Mouse (Mus musculus): ENCODE data around the gene Cryz. TPM values are rescaled to one million over a fixed set of nuclear protein-coding genes. Genes with fewer than 3 reads are reported as not detected.

Cryz gene
- total RNA-seq (2021): 10 to 100 TPM; 27.8 to 37.1 TPM
- long read RNA-seq, experiment 1, transcript Cryz-208 (9 exons, 2,505 nt): major isoform, 16 of 23 reads
- long read RNA-seq, experiment 1, partial matches to known transcripts: 0 of 23 reads
- long read RNA-seq, experiment 1, other reads (novel, unspliced or antisense): 7 of 23 reads
- long read RNA-seq, experiment 2, transcript Cryz-208 (9 exons, 2,505 nt): major isoform, 50 of 59 reads
- long read RNA-seq, experiment 2, partial matches to known transcripts: 0 of 59 reads
- long read RNA-seq, experiment 2, other reads (novel, unspliced or antisense): 9 of 59 reads

- peak; percentile 84 to 88 for DNase-seq (ENCODE audit: low spot score in 2 of 2)
Observed at GRCm38 (mm10) chr3:154596488-154596933, at the start of gene Cryz. TSS of gene Cryz (plus strand) at chr3:154596711.

- DNase-seq (ENCODE audit: low spot score in 2 of 2): no peak
Observed at GRCm38 (mm10) chr3:154547549-154548426, 48.7 kb upstream of the Cryz start.

GRCm38 (mm10) chr3:154548868-154549301, 47.6 kb upstream of the Cryz start:
- no peak for DNase-seq (ENCODE audit: low spot score in 2 of 2)

DNA sequence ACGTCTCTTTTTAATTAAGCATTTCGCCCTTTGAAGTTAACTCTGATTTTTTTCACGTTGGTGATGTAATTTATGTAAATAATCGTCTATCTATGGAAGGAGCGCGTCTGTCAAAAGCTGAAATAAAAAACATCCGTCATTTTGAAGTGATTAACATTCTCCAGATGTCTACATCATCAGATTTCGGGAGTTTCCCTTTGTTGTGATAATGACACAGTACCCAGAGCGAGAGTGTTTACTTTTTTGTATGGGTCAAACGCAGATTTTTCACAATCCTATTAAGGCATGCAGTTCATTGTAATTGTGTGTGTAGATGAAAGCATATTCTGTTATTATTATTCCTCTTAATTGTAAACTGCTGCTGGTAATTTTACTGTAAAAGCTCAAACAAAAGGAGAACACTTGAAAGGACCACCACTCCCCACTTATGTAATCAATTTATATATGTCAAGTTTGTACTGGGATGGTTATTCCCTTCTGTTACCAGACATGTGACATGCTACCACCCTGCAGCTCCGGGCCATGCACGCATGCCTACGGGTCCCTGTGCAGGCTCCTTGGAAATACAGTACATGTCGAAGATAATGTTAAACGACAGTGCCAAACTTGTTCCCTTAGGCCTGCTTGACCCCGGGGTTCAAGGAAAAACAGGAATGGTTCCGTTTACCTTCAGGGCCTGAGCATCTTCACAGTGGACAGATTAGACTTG, 46.0 kb upstream of the Cryz start:
- no peak for DNase-seq (ENCODE audit: low spot score in 2 of 2)

DNA sequence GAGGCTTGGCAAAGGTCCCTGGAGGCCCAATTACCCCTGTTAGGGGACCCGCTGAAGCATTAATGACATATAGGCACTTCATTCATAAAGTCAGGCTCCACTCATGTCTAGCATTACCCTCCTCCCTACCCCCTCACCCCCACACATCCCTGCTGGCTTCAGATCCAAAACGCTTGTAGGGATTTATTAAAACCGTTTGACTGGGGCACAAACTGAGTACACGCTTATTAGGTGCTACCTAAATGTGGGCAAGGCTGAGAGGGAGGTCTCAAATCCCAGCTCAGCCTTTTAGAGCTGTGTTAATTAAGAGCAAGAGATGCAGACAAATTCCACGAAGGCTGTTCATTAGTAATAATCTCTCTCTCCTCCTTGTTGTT, 45.5 kb upstream of the Cryz start:
- no peak for DNase-seq (ENCODE audit: low spot score in 2 of 2)

- no peak for DNase-seq (ENCODE audit: low spot score in 2 of 2)
Observed at GRCm38 (mm10) chr3:154562192-154562591, 34.3 kb upstream of the Cryz start.

GRCm38 (mm10) chr3:154565437-154565836, 31.1 kb upstream of the Cryz start:
- DNase-seq (ENCODE audit: low spot score in 2 of 2): no peak

DNA sequence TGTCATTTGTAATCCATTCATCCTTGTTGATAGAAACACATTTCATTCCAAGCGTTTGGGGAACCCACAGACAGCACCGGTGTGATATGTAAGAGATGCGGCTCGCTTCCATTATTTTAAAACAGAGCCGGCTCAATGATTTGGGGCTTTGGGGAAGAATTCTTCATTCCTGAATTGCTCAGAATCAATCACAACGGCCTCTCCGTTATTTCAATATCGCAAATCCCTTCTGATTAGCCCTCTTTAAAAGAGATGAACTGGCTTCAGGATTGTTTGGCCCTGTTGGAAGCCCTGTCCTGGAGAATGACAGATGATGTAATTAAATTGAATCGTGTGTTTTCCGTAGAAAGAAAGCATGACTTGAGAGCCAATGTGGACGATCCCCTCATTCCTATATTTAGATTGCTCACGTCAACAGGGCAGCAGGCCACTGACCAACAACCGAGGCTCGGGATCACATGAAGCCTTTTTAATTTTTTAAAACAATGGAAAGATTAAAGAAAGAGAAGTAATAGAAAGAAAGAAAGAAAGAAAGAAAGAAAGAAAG, 26.4 kb upstream of the Cryz start:
- no peak for DNase-seq (ENCODE audit: low spot score in 2 of 2)

- DNase-seq (ENCODE audit: low spot score in 2 of 2): no peak
Observed at GRCm38 (mm10) chr3:154570786-154571185, 25.7 kb upstream of the Cryz start.

DNA sequence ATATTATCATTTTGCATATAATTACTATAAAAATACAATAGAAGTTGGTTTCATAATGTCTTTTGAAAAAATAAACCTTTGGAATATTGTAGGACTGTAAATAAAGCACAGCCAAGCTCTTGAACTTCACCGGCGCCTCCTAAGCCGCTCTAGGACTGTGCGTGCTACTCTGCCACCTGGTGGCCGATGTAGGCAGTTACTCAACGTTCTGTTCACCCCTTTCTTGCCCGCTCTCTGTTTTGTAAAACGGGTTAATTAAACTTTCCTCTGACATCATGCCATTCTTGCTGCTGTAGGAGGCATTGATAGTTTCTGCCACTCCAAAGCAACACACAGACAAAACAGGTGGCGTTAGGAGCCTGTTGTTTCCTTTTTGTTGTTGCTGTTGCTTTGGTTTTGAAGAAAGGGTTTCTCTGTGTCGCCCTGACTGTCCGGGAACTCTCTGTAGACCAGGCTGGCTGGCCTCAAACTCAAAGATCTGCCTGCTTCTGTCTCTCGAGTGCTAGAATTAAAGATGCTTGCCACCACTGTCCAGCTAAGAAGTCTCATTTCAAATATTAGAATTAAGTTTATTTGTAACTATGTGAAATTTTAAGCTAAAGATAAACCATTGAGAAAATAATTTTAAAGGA, 24.1 kb upstream of the Cryz start:
- DNase-seq (ENCODE audit: low spot score in 2 of 2): peak; percentile 29 to 32

- no peak for DNase-seq (ENCODE audit: low spot score in 2 of 2)
Observed at GRCm38 (mm10) chr3:154573666-154574065, 22.8 kb upstream of the Cryz start.

- no peak for DNase-seq (ENCODE audit: low spot score in 2 of 2)
Observed at GRCm38 (mm10) chr3:154577895-154578294, 18.6 kb upstream of the Cryz start.

GRCm38 (mm10) chr3:154584351-154584750, 12.2 kb upstream of the Cryz start:
- no peak for DNase-seq (ENCODE audit: low spot score in 2 of 2)

DNA sequence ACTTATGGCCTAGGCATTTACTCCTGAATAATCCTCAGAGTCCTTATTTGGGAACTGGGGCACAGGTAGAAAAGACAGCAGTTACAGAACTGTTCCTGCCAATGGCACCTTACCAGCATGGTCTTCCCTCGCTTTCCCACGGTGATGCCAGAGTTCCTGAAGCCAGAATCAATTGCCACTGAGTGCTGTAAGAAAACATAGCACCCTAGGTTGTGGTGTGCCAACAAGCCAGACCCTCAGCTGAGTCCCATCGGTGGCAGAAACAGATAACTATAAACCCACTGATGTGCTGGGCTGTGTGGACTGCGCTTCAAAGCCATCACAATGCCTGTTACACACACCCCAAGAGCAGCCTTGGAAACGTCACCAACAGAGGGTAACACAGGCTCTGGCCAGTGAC, 5.5 kb upstream of the Cryz start:
- DNase-seq (ENCODE audit: low spot score in 2 of 2): no peak

DNA sequence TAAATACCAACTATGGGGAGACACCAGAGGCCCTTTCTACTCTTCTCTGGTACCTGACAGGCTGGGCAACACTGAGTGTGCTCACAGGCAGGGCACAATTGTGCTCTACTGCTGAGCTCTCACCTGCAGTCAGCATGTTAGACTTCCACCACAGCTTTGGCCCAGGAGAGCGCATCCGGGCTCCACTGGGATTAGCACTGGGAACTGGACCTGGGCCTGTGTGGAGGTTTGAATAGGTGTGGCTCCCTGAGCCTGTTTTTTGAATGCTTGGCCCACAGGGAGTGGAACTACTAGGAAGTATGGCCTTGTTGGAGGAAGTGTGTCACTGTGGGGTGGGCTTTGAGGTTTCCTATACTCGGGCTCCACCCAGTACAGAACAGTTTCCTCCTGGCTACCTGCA, 4.9 kb upstream of the Cryz start:
- no peak for DNase-seq (ENCODE audit: low spot score in 2 of 2)

DNA sequence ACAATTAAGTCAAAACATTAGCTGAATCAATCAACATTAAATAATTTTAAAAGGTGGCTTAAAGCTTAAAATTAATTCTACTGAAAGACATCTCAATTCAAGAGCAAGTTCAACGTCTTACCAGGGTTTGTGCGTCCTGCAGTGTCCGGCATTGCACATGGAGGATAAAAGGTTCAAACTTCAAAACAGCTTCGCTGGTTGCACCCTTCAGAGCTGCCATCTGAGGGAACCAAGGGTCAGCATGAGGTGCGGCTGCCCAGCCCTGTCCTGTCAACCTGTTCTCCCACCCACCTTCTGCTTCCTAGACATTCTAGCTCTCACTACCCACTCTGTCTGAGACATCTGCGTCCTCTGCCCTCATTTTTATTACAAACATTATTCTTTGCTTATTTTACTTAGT, 2.9 kb upstream of the Cryz start:
- DNase-seq (ENCODE audit: low spot score in 2 of 2): no peak

- DNase-seq (ENCODE audit: low spot score in 2 of 2): no peak
Observed at GRCm38 (mm10) chr3:154594156-154594555, 2.4 kb upstream of the Cryz start.

- DNase-seq (ENCODE audit: low spot score in 2 of 2): peak; percentile 94
Observed at GRCm38 (mm10) chr3:154596934-154597554, 533 bp downstream of the Cryz start, which contains the start of gene Tyw3. TSS of gene Tyw3 (minus strand) at chr3:154597104.

- no peak for DNase-seq (ENCODE audit: low spot score in 2 of 2)
Observed at GRCm38 (mm10) chr3:154597561-154597960, 1.1 kb downstream of the Cryz start.

DNA sequence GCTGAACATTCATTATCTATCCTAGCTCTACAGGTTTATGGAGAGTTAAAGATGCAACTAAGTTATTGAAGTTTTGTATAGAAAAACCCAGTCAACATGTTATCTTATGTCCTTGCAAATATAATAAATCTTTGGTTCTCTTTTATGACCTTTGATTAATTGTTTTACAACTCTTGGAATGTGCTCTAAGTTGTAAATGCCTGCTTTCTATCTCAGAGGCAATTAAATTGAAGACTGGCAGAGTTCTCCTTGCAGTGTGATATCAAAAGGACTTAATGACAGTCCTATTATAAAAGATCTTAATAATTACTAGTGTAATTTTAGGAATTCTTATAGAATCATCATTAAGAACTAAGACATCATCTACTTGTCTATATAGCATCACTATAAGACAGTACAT, 5.6 kb downstream of the Cryz start:
- no peak for DNase-seq (ENCODE audit: low spot score in 2 of 2)
